Mouse (Mus musculus): ENCODE results near the gene 4933409G03Rik. TPM values are rescaled to one million over a fixed set of nuclear protein-coding genes. Genes with fewer than 3 reads are reported as not detected.

Gene 4933409G03Rik
- polyA plus RNA-seq, 1 experiment, result not detected

Other genes starting within 250 kb of the 4933409G03Rik start
- gene Stk39, start 110.1 kb upstream of the 4933409G03Rik start, polyA plus RNA-seq (2012; rRNA removed), result 3.5 and 5.5 TPM in 2 replicates
- not detected in 2 replicates for gene 4932414N04Rik, start 74.1 kb downstream of the 4933409G03Rik start, polyA plus RNA-seq (2012; rRNA removed)